Mouse (Mus musculus): Measurements from ENCODE around the gene Gm17304.

DNA sequence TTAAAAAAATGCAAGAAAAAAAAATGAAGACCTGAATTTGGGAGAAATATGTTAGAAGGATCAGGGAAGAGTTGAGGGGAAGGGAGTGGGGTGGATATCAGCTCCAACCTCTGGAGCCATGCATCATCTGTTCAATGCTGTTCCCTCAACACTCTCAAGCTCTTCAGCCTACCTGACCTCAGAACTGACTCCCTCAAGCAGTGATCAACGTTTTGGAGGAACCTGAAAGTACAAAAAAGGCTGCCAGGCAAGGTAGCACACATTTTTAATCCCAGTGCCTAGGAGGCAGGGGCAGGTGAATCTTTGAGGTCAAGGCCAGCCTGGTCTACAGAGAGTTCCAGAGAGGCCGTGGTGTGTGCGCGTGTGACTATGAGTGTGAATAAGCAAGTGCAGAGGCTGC is at the start of gene Gm17304:
- TF ChIP-seq CTCF (conservative IDR thresholded peaks at IDR 0.05; ENCODE audit: insufficient read depth, insufficient read length, low read depth, low read length), result no peak
- TF ChIP-seq POLR2A (IDR thresholded peaks at IDR 0.05; ENCODE audit: low read depth, low read length), result no peak

Data from kidney, adult 2 months (tissue).